Mouse (Mus musculus): Measurements from ENCODE around the gene Mettl26.

- TF ChIP-seq POLR2A (IDR thresholded peaks at IDR 0.05; ENCODE audit: low read depth, low read length) (no peak), CTCF (IDR thresholded peaks at IDR 0.05; ENCODE audit: extremely low read depth, insufficient read depth, insufficient read length, insufficient replicate concordance) (no peak)
These were observed 46.7 kb upstream of the Mettl26 start for GRCm38 (mm10) chr17:25828223-25828594.
